Mouse (Mus musculus) retina, embryonic 14.5 days (tissue): ENCODE results near the gene Tcaf2.

ENCODE experiments used
- DNase-seq: peaks from one replicate; pipeline ENCODE4 v3.0.0-alpha.2; 2015; ENCODE audit warnings: low spot score

Tcaf2 gene

GRCm38 (mm10) chr6:42644912-42645549 lies at the start of gene Tcaf2:
Tcaf2 (minus strand) TSS chr6:42645254.
- peak; percentile 91 for DNase-seq

- DNase-seq, result peak; percentile 87
These were observed 47.6 kb upstream of the Tcaf2 start for GRCm38 (mm10) chr6:42692517-42693190.

GRCm38 (mm10) chr6:42692154-42692516 lies 47.1 kb upstream of the Tcaf2 start:
- peak; percentile 92 for DNase-seq

- no peak for DNase-seq
These were observed 44.7 kb upstream of the Tcaf2 start for GRCm38 (mm10) chr6:42689761-42690160.

GRCm38 (mm10) chr6:42687907-42688306 lies 42.9 kb upstream of the Tcaf2 start:
- no peak for DNase-seq

- DNase-seq, result no peak
These were observed 35.0 kb upstream of the Tcaf2 start for GRCm38 (mm10) chr6:42680077-42680476.

- no peak for DNase-seq
These were observed 31.0 kb upstream of the Tcaf2 start for GRCm38 (mm10) chr6:42676011-42676410.

- DNase-seq, result no peak
These were observed 26.7 kb upstream of the Tcaf2 start for GRCm38 (mm10) chr6:42671767-42672166.

GRCm38 (mm10) chr6:42667722-42668121 lies 22.7 kb upstream of the Tcaf2 start:
- DNase-seq, result no peak

GRCm38 (mm10) chr6:42661739-42662138 lies 16.7 kb upstream of the Tcaf2 start:
- DNase-seq, result no peak

GRCm38 (mm10) chr6:42634393-42634792 lies 10.7 kb downstream of the Tcaf2 start:
- DNase-seq, result no peak

- DNase-seq, result no peak
These were observed 13.7 kb downstream of the Tcaf2 start for GRCm38 (mm10) chr6:42631395-42631794.

GRCm38 (mm10) chr6:42616904-42617303 lies 28.1 kb downstream of the Tcaf2 start:
- DNase-seq, result no peak

GRCm38 (mm10) chr6:42612218-42612617 lies 32.8 kb downstream of the Tcaf2 start:
- peak; percentile 62 for DNase-seq

- DNase-seq, result no peak
These were observed 34.0 kb downstream of the Tcaf2 start for GRCm38 (mm10) chr6:42610954-42611522.

- DNase-seq, result no peak
These were observed 47.5 kb downstream of the Tcaf2 start, which contains the start of gene Tcaf3 for GRCm38 (mm10) chr6:42597592-42597991. Tcaf3 (minus strand) TSS chr6:42597692.

GRCm38 (mm10) chr6:42593138-42593882 lies 51.7 kb downstream of the Tcaf2 start:
- no peak for DNase-seq

GRCm38 (mm10) chr6:42586569-42586968 lies 58.5 kb downstream of the Tcaf2 start:
- DNase-seq, result no peak

- peak; percentile 77 for DNase-seq
These were observed 61.6 kb downstream of the Tcaf2 start for GRCm38 (mm10) chr6:42583488-42583872.

GRCm38 (mm10) chr6:42582741-42583487 lies 62.1 kb downstream of the Tcaf2 start:
- no peak for DNase-seq

GRCm38 (mm10) chr6:42578678-42579077 lies 66.4 kb downstream of the Tcaf2 start:
- DNase-seq, result no peak

GRCm38 (mm10) chr6:42577433-42577832 lies 67.6 kb downstream of the Tcaf2 start:
- DNase-seq, result no peak
